Mouse (Mus musculus) spleen, adult 2 months (tissue): ENCODE measurements around the gene Myo1d.

Experiments
- CTCF ChIP-seq: fragments of 200-500 bp; IDR thresholded peaks from 2 replicates; pipeline ENCODE4 v1.5.1; 2011; ENCODE audit warnings: mild to moderate bottlenecking, inconsistent platforms; ENCODE audit not compliant: insufficient read depth, insufficient read length, insufficient replicate concordance; ENCODE audit errors: extremely low read depth
- POLR2A ChIP-seq: fragments of 200-500 bp; IDR thresholded peaks from 2 replicates; pipeline ENCODE4 v1.6.1; 2011; ENCODE audit warnings: low read depth, low read length, inconsistent platforms

DNA sequence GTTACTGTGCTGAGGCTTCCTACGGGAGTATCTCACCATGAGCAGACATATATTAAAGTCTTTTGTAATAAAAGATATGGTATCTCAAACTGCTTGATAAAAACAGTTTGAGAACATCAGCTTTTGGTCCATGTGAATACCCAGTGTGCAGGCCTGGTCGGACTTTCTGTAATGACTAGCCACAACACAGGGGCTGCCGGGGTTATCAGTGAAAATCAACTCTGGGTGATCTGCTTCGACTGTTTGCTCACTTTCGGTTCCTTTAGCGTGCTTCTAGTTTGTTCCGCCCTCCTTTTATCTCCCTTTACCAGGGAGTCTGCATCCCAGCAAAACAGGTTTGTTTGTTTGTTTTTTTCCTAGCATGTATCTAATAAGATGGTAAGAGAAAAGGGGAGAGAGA, 3.6 kb upstream of the Myo1d start:
- TF ChIP-seq POLR2A (no peak), CTCF (no peak)
